Mouse (Mus musculus): ENCODE data around the gene Cdk12.
"Not testable (repeated sequence)": the region's sequence is repeated elsewhere in the genome, so short reads cannot be mapped to it uniquely, and the experiment has no call there.

Cdk12 gene

GRCm38 (mm10) chr11:98202641-98203350 lies at the start of gene Cdk12:
Gene Cdk12, plus strand, starts transcription at chr11:98203059.
- DNase-seq (ENCODE audit: low spot score in 2 of 2) = peak; percentile 93 to 97

GRCm38 (mm10) chr11:98155094-98155493 lies 47.8 kb upstream of the Cdk12 start:
- no peak for DNase-seq (ENCODE audit: low spot score in 2 of 2)

- no peak for DNase-seq (ENCODE audit: low spot score in 2 of 2)
Observed at GRCm38 (mm10) chr11:98168400-98168799, 34.5 kb upstream of the Cdk12 start.

- DNase-seq (ENCODE audit: low spot score in 2 of 2) = not testable (repeated sequence)
Observed at GRCm38 (mm10) chr11:98182149-98182548, 20.7 kb upstream of the Cdk12 start.

GRCm38 (mm10) chr11:98187640-98188395 lies 15.0 kb upstream of the Cdk12 start:
- DNase-seq (ENCODE audit: low spot score in 2 of 2) = no peak

GRCm38 (mm10) chr11:98190820-98191219 lies 12.0 kb upstream of the Cdk12 start:
- no peak for DNase-seq (ENCODE audit: low spot score in 2 of 2)

GRCm38 (mm10) chr11:98192901-98193805 lies 9.7 kb upstream of the Cdk12 start, which contains the start of gene Med1:
Gene Med1, minus strand, starts transcription at chr11:98193293.
- peak; percentile 92 to 93 for DNase-seq (ENCODE audit: low spot score in 2 of 2)

- peak; percentile 16 to 23 for DNase-seq (ENCODE audit: low spot score in 2 of 2)
Observed at GRCm38 (mm10) chr11:98201791-98202640, 843 bp upstream of the Cdk12 start.

GRCm38 (mm10) chr11:98203351-98203911 lies 572 bp downstream of the Cdk12 start:
- DNase-seq (ENCODE audit: low spot score in 2 of 2) = peak; percentile 52 to 59

- peak in 1 of 2 experiments; percentile 8 for DNase-seq (ENCODE audit: low spot score in 2 of 2)
Observed at GRCm38 (mm10) chr11:98203931-98204421, 1.1 kb downstream of the Cdk12 start.

GRCm38 (mm10) chr11:98205463-98205862 lies 2.6 kb downstream of the Cdk12 start:
- no peak for DNase-seq (ENCODE audit: low spot score in 2 of 2)

- not testable (repeated sequence) for DNase-seq (ENCODE audit: low spot score in 2 of 2)
Observed at GRCm38 (mm10) chr11:98206281-98206680, 3.4 kb downstream of the Cdk12 start.

- not testable (repeated sequence) for DNase-seq (ENCODE audit: low spot score in 2 of 2)
Observed at GRCm38 (mm10) chr11:98209661-98210060, 6.8 kb downstream of the Cdk12 start.

GRCm38 (mm10) chr11:98213311-98213710 lies 10.5 kb downstream of the Cdk12 start:
- DNase-seq (ENCODE audit: low spot score in 2 of 2) = no peak

- no peak for DNase-seq (ENCODE audit: low spot score in 2 of 2)
Observed at GRCm38 (mm10) chr11:98226349-98226748, 23.5 kb downstream of the Cdk12 start.

GRCm38 (mm10) chr11:98238416-98238815 lies 35.6 kb downstream of the Cdk12 start:
- no peak for DNase-seq (ENCODE audit: low spot score in 2 of 2)

- DNase-seq (ENCODE audit: low spot score in 2 of 2) = no peak
Observed at GRCm38 (mm10) chr11:98238995-98239394, 36.1 kb downstream of the Cdk12 start.

GRCm38 (mm10) chr11:98242910-98243309 lies 40.1 kb downstream of the Cdk12 start:
- DNase-seq (ENCODE audit: low spot score in 2 of 2) = not testable (repeated sequence)

GRCm38 (mm10) chr11:98244415-98244814 lies 41.6 kb downstream of the Cdk12 start:
- DNase-seq (ENCODE audit: low spot score in 2 of 2) = no peak

GRCm38 (mm10) chr11:98247325-98247724 lies 44.5 kb downstream of the Cdk12 start:
- no peak for DNase-seq (ENCODE audit: low spot score in 2 of 2)
